Mouse (Mus musculus) ES-Bruce4 (cell line): ENCODE data around the gene Spsb2.

Experiments
- CTCF ChIP-seq: IDR thresholded peaks from one replicate; pipeline ENCODE4 v1.8.1; 2011; ENCODE audit warnings: low read depth, low read length
- EP300 ChIP-seq: IDR thresholded peaks from 2 replicates; pipeline ENCODE4 v1.6.1; 2011; ENCODE audit warnings: low read depth, low read length; ENCODE audit not compliant: insufficient read depth
- POLR2A ChIP-seq: IDR thresholded peaks from one replicate; pipeline ENCODE4 v1.8.1; 2011; ENCODE audit warnings: low read length; ENCODE audit not compliant: insufficient read depth

- no peak for TF ChIP-seq POLR2A
- TF ChIP-seq EP300: no peak
- TF ChIP-seq CTCF: no peak
These were observed 18.3 kb upstream of the Spsb2 start for GRCm38 (mm10) chr6:124790121-124790520.
